Mouse (Mus musculus): Measurements from ENCODE around the gene Maz.

- TF ChIP-seq CTCF (IDR thresholded peaks at IDR 0.05; ENCODE audit: low read depth, low read length) (no peak), GATA2 (IDR thresholded peaks at IDR 0.05; ENCODE audit: borderline replicate concordance, low read depth, low read length) (no peak), POLR2AphosphoS5 (IDR thresholded peaks at IDR 0.05; ENCODE audit: insufficient replicate concordance, low read depth, low read length) (no peak), GATA1 (IDR thresholded peaks at IDR 0.05; ENCODE audit: borderline replicate concordance, low read length) (no peak), TAL1 (conservative IDR thresholded peaks at IDR 0.05; ENCODE audit: low read depth, low read length) (no peak)
Observed at GRCm38 (mm10) chr7:127016486-127016938, 10.3 kb downstream of the Maz start.
